Mouse (Mus musculus) testis, adult 2 months (tissue): ENCODE results near the gene Kcnk7.

Experiments
- CTCF ChIP-seq: fragments of 200-500 bp; IDR thresholded peaks from 2 replicates; pipeline ENCODE4 v1.5.1; 2012; ENCODE audit warnings: low read depth, mild to moderate bottlenecking, inconsistent platforms, low read length, moderate library complexity; ENCODE audit not compliant: control insufficient read depth, insufficient read depth, insufficient replicate concordance
- POLR2A ChIP-seq: fragments of 200-500 bp; IDR thresholded peaks from 2 replicates; pipeline ENCODE4 v1.6.1; 2012; ENCODE audit warnings: low read depth, mild to moderate bottlenecking, inconsistent platforms, low read length, moderate library complexity; ENCODE audit not compliant: control insufficient read depth

GRCm38 (mm10) chr19:5729444-5729815, 25.3 kb downstream of the Kcnk7 start, which contains the start of gene Fam89b:
- TF ChIP-seq CTCF = no peak
- TF ChIP-seq POLR2A = peak; percentile 72
